Mouse (Mus musculus) cerebellum, postnatal 4 days (tissue): ENCODE results near the gene Gm14819.
"Not testable (repeated sequence)": the region's sequence is repeated elsewhere in the genome, so short reads cannot be mapped to it uniquely, and the experiment has no call there.

ENCODE experiments used
- DNase-seq, 2 experiments: peaks; one replicate each; pipeline ENCODE4 v3.0.0; 2022; ENCODE audit warnings: low spot score in 2 of 2, mixed read lengths in 1 of 2

The Gm14819 gene

GRCm38 (mm10) chrX:35403883-35404282, at the start of gene Gm14819:
TSS of gene Gm14819 (plus strand) at chrX:35404183.
- DNase-seq, result not testable (repeated sequence)
